Mouse (Mus musculus): ENCODE measurements around the gene Slc26a9.

Slc26a9 gene

GRCm38 (mm10) chr1:131743868-131744464, at the start of gene Slc26a9:
Slc26a9 (plus strand) TSS chr1:131744022.
- DNase-seq: no peak

GRCm38 (mm10) chr1:131695308-131695707, 48.5 kb upstream of the Slc26a9 start:
- DNase-seq: no peak

DNA sequence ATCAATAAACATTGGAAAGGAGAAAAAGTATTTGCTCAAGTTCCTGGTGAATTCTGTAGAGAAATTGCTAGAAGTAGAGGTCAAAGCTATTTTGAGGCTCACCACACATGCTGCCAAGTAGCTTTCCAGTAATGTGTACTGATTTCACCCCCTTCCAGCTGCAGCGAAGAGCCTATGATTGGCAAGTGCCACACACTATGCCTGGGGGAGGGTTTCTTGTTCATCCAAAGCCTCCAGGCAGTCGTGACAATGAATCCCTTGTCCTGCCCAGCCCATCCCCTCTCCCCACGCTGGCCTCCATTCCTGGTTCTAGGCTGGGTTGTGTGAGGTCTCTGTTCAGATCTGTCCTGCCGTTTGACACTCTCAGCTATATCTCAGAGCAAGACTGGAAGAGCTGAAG, 47.5 kb upstream of the Slc26a9 start:
- DNase-seq: no peak

DNA sequence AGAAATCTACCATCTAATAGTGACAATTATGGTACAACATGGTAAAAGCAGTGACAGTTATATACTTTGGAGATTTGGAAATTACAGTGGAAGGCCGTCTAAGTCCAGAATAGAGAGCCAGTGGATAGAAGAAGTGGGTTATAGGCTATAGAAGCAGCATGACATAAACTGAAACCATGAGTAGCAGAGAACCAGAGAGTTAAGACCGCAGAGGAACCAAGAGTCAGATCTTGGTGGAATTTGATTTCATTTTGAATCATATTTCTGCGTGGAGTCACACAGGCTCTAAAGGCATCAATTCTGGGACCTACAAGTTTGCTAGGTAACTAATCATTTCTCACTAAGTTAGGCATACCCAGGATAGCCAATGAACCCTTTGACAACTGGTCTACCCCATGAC, 45.1 kb upstream of the Slc26a9 start:
- DNase-seq: no peak

GRCm38 (mm10) chr1:131699642-131700041, 44.2 kb upstream of the Slc26a9 start:
- no peak for DNase-seq

- no peak for DNase-seq
Measured at GRCm38 (mm10) chr1:131700447-131700846, 43.4 kb upstream of the Slc26a9 start.

DNA sequence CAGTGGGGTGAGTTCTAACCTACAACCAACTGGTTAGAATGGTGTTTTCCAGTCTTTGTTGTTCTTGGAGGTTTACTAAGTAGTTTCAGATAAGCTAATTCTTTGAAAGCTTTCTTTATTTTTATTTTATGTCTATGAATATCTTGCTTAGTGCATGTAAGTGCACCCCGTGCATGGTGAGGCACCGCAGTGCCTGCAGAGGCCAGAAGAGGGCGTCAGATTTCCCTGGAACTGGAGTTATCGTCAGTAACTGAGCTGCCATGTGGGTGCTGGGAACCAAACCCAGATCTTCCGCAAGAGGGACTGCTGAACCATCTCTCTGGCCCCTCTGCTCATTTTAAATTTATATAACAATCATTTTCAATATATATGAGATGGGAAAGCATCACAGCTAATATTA, 42.4 kb upstream of the Slc26a9 start:
- no peak for DNase-seq

DNA sequence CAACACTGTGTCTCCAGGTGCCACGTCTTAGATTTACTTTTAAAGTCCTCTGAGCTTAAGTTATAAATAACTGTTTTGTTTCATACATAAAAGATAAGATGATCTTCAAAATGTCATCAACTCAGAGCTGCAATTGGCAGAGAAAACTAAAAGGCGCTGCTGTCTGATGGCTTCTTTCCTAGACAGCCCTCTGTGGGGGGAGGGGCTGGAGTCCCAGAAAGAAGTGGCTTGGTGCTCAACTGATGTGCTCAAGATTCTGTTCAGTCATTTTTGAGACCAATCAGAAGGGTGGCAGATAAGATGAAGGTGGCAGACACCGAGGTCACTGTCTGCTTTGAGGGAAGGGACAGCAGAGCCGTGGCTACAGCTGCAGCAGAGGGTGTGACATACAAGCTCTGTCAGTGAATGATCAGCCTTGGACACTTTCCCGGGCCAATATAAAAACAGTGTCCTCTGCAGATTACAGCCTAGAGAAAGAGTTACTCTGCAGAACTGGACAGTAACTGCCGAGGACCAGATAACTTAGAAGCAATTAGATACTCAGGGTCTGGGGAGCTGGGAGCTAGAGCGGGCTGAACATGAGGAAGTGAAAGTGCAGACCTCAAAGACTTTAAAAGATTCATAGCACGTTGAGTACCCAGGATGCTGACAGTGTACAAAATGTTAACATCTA, 41.6 kb upstream of the Slc26a9 start:
- DNase-seq: no peak

DNA sequence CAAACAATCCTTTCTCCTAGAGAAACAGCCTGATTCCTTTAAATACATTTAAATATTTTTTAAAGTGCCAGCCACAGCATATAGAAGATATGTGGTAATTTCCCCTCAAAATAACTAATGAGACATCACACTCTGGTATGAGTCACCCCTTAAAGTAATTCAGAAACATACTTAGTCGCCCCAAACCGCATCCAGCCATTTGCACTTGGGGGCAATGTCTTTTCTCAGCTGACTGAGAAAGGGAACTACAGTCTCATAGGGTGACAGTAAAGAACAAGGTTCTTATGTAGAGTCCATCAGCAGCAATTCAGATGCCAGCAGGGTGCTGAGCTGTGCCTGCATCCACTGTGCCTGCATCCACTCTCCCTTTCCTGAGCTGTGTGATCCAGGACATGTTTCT, 40.3 kb upstream of the Slc26a9 start:
- no peak for DNase-seq

DNA sequence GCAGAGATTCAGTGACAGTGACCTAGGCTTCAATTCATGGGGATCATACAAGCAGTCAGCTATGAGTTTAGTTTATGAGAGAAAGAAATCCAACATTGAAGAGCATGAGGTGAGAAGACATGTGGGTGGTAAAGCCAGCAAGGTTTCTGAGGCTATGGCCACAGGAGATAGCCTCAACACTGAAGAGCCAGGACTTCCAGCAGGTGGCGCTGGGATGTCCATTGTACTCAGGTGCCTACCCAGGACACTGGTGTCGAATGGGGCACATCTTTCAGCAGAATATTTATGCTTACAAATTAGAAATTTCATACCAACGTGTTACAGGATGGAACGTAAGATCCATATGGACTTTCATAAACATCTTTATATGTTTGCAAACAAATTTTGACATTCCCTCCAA, 35.5 kb upstream of the Slc26a9 start:
- peak in 1 of 2 experiments; percentile 14 for DNase-seq

DNA sequence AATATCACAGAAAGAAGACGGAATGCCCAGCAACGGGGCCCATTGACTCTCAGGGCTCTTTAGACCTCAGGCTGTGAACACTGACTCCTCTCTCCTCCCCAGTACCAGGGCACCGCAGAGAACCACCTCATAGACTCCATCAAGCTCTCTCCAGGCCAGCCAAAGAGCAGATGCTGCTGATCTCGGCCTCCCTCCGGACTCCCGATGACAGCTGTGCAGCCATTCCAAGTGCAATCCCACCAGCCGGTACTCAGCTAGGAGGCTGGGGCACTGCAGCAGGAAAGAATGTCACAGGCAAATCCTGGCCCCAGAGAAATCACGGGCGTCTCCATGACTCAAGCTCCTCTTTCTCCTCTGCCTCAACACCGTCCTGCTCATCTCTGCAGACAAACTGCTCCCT, 32.3 kb upstream of the Slc26a9 start:
- DNase-seq: no peak

- peak in 1 of 2 experiments; percentile 48 for DNase-seq
Measured at GRCm38 (mm10) chr1:131712386-131712785, 31.4 kb upstream of the Slc26a9 start.

DNA sequence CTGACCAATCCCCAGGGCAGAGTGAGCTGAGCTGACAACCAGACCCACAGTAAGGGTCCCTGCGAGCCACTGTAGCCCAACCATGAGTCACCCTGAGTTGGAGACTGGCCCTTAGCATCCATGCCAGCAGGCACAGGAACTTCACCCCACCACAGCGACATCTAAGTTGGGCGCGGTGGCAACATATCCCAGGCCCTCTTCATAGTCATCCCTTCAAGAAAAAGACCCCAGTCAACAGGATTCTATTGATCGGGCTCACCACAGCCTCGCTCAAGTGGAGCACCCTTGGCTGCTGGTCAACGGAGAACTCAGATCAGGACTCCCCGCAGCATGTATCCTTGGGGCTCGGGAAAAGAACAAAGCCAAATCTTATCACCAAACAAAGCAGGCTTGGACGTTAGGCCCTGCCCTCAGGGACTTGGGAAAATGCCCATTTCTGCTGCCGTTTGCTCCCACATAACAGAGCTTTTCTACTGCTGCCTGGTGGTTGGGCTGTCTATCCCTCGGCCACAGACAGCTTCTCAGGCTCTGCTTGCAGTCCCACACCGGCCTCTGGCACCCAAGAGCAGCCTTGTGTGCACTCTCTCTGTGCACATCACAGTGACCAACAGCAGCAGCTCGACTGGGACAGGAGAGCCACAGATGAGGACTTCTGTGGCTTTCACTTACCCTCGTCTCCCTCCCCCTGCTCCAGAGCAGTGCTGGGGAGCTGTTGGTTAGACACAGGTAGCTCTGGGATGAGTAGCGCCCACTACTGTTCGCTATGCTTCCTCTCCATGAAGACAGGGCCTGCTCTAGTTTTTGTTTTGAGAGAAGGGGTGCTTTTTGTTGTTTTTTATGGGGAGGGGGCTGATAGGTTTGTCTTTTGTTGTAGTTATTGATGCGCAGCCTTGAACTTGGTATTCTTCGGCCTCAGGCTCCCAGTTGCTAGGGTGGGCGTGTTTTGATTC, 29.2 kb upstream of the Slc26a9 start:
- DNase-seq: no peak

- peak in 1 of 2 experiments; percentile 20 for DNase-seq
Measured at GRCm38 (mm10) chr1:131718952-131719694, 24.7 kb upstream of the Slc26a9 start.

GRCm38 (mm10) chr1:131721989-131722388, 21.8 kb upstream of the Slc26a9 start:
- DNase-seq: no peak

- no peak for DNase-seq
Measured at GRCm38 (mm10) chr1:131723549-131723948, 20.3 kb upstream of the Slc26a9 start.

GRCm38 (mm10) chr1:131726586-131726985, 17.2 kb upstream of the Slc26a9 start:
- DNase-seq: no peak

DNA sequence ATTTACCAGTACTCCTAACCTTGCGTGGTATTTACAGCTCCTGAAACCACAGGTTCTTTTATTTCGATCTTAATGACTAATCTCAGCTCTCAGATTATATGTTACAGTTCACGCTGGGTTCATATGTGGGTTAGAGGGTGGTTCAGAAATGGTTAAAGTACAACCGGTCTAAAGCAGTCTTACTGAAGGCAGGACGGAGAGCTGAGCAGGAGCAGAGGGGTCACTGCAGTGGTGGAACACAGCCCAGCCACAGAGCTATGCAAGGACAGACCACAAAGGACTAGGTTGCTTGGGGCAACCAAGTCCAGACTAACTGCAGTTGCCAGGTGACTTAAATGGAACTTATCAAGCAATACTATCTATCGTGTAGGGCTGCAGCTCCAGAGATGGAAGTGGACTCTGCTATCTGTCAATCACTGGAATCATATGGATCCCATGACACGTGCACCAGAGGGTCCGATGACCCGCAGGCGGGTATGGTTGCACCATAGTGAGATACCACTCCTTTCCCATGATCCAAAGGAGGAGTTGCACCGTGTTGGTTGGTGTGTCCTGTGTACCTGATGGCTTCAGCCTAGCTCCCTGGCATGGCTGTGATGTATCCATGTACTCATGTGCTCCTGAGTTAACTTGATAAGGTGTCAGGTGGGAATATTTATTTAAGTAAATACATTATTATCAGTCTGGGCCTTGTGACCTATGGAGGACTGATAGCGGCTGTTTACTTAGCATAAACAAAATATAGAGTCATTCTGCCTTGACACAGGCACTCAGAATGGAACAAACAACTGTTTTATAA, 13.0 kb upstream of the Slc26a9 start:
- DNase-seq: no peak

GRCm38 (mm10) chr1:131733474-131734180, 10.2 kb upstream of the Slc26a9 start:
- no peak for DNase-seq

DNA sequence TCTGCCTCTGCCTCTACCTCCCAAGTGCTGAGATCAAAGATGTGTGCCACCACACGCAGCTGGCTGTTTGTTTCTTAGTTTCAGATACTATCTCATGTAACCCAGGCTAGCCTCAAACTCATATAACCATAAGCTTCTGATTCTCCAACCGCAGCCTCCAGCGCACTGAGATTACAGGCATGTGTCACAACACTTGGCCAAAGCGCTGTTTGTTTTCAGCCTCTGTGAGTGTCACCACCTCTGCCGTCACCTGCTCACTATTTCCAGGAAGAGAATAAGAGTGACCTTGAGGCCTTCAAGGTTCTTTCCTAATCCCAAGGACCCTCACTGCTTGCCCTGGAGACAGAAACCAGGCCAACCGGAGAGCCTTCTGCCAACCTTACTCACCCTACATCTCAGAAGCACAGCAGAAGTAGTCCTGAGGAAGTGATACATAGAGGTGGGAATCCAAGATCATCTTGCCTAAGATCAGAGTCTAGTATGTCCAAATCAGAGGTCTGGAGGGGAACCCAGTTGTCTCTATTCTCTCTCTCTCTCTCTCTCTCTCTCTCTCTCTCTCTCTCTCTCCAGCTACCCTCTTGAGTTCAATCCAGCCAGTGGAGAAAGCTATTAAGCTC, 9.1 kb upstream of the Slc26a9 start:
- DNase-seq: no peak

GRCm38 (mm10) chr1:131736494-131736893, 7.3 kb upstream of the Slc26a9 start:
- no peak for DNase-seq
